Mouse (Mus musculus) CH12.LX (cell line): ENCODE measurements around the gene Spata7. TPM values are rescaled to one million over a fixed set of nuclear protein-coding genes. Genes with fewer than 3 reads are reported as not detected.

Experiments used
- DNase-seq: peaks from one replicate; pipeline ENCODE4 v3.0.0-alpha.2; 2013; ENCODE audit errors: extremely low read depth
- H3K27ac ChIP-seq: 2 replicates; pipeline ENCODE4 v1.5.1; 2012; ENCODE audit warnings: low read depth, mild to moderate bottlenecking, control low read depth, moderate library complexity; ENCODE audit not compliant: insufficient read depth
- H3K27me3 ChIP-seq: replicated peaks from 2 replicates; pipeline ENCODE3; 2012; ENCODE audit warnings: inconsistent platforms
- H3K36me3 ChIP-seq, 2 experiments: replicated peaks in 1 of 2; 2 replicates each; pipeline versions ENCODE3 to v1.6.1; 2012; ENCODE audit warnings: inconsistent platforms in 1 of 2, low read length in 1 of 2, mild to moderate bottlenecking in 1 of 2, mixed read lengths in 1 of 2, moderate library complexity in 1 of 2; ENCODE audit not compliant: control insufficient read depth in 1 of 2, insufficient read depth in 1 of 2
- H3K4me1 ChIP-seq, 2 experiments: 2 replicates each; pipeline ENCODE4 v1.6.1; 2012; ENCODE audit warnings: inconsistent platforms in 1 of 2, moderate library complexity in 1 of 2; ENCODE audit not compliant: insufficient read depth in 2 of 2, control insufficient read depth in 1 of 2
- H3K4me2 ChIP-seq: 2 replicates; pipeline ENCODE4 v1.6.1; 2012; ENCODE audit warnings: low read depth, mild to moderate bottlenecking, control low read depth; ENCODE audit not compliant: poor library complexity, insufficient read depth, severe bottlenecking
- H3K4me3 ChIP-seq, 3 experiments: fragments of 150-350 bp in 1 of 3; sonication (generic) in 1 of 3; replicated peaks in 1 of 3; 2 replicates each; pipeline versions ENCODE3 to v1.5.1; 2011 to 2012; ENCODE audit warnings: low read depth in 2 of 3, low read length in 2 of 3, mild to moderate bottlenecking in 2 of 3, moderate library complexity in 2 of 3, control low read depth in 1 of 3, improper control_type of control experiment in 1 of 3, inconsistent platforms in 1 of 3, mixed read lengths in 1 of 3; ENCODE audit not compliant: poor library complexity in 1 of 3
- H3K79me2 ChIP-seq: replicated peaks from 2 replicates; pipeline ENCODE4 v1.6.1; 2012; ENCODE audit warnings: mild to moderate bottlenecking, moderate library complexity; ENCODE audit not compliant: control insufficient read depth, poor library complexity, insufficient read depth, severe bottlenecking; ENCODE audit errors: extremely low read depth
- H3K9ac ChIP-seq: 2 replicates; pipeline ENCODE4 v1.6.1; 2012; ENCODE audit warnings: low read depth, mild to moderate bottlenecking, control low read depth, moderate library complexity; ENCODE audit not compliant: insufficient read depth
- H3K9me3 ChIP-seq: replicated peaks from 2 replicates; pipeline ENCODE3; 2012; ENCODE audit warnings: low read length, inconsistent platforms, mixed read lengths
- BHLHE40 ChIP-seq: IDR thresholded peaks from 2 replicates; pipeline ENCODE4 v1.6.1; 2011; ENCODE audit warnings: mild to moderate bottlenecking, low read depth, low read length, improper control_type of control experiment
- CHD1 ChIP-seq: IDR thresholded peaks from 2 replicates; pipeline ENCODE4 v1.6.1; 2012; ENCODE audit warnings: low read depth, low read length, improper control_type of control experiment, inconsistent platforms
- CHD2 ChIP-seq: IDR thresholded peaks from 2 replicates; pipeline ENCODE4 v1.6.1; 2011; ENCODE audit warnings: low read length, improper control_type of control experiment
- CTCF ChIP-seq, 2 experiments: IDR thresholded peaks in 1 of 2; conservative IDR thresholded peaks in 1 of 2; 2 replicates each; pipeline ENCODE4 v1.5.1; 2011 to 2012; ENCODE audit warnings: low read depth in 2 of 2, low read length in 2 of 2, improper control_type of control experiment in 1 of 2, inconsistent platforms in 1 of 2, mild to moderate bottlenecking in 1 of 2, moderate library complexity in 1 of 2
- E2F4 ChIP-seq: IDR thresholded peaks from 2 replicates; pipeline ENCODE4 v1.6.1; 2011; ENCODE audit warnings: low read depth, low read length, improper control_type of control experiment; ENCODE audit not compliant: insufficient replicate concordance
- ELF1 ChIP-seq: IDR thresholded peaks from 2 replicates; pipeline ENCODE4 v1.6.1; 2014; ENCODE audit warnings: low read depth, mild to moderate bottlenecking, inconsistent platforms, low read length, improper control_type of control experiment
- EP300 ChIP-seq: IDR thresholded peaks from 2 replicates; pipeline ENCODE4 v1.6.1; 2011; ENCODE audit warnings: low read length, improper control_type of control experiment
- ETS1 ChIP-seq: conservative IDR thresholded peaks from 2 replicates; pipeline ENCODE4 v1.6.1; 2012; ENCODE audit warnings: low read depth, mild to moderate bottlenecking, inconsistent platforms, low read length, improper control_type of control experiment, moderate library complexity
- GABPA ChIP-seq: IDR thresholded peaks from 2 replicates; pipeline ENCODE4 v1.6.1; 2012; ENCODE audit warnings: low read depth, low read length, improper control_type of control experiment, inconsistent platforms; ENCODE audit not compliant: insufficient replicate concordance
- HCFC1 ChIP-seq: IDR thresholded peaks from 2 replicates; pipeline ENCODE4 v1.6.1; 2012; ENCODE audit warnings: low read depth, mild to moderate bottlenecking, inconsistent platforms, low read length, improper control_type of control experiment
- IRF4 ChIP-seq: IDR thresholded peaks from 2 replicates; pipeline ENCODE4 v1.6.1; 2014; ENCODE audit warnings: low read depth, mild to moderate bottlenecking, inconsistent platforms, low read length, improper control_type of control experiment
- JUN ChIP-seq: IDR thresholded peaks from 2 replicates; pipeline ENCODE4 v1.6.1; 2011; ENCODE audit warnings: low read depth, mild to moderate bottlenecking, low read length, improper control_type of control experiment, moderate library complexity; ENCODE audit not compliant: insufficient read depth
- JUND ChIP-seq: conservative IDR thresholded peaks from 2 replicates; pipeline ENCODE4 v1.6.1; 2011; ENCODE audit warnings: low read depth, low read length, improper control_type of control experiment
- KAT2A ChIP-seq: IDR thresholded peaks from 2 replicates; pipeline ENCODE4 v1.6.1; 2012; ENCODE audit warnings: low read length, improper control_type of control experiment, inconsistent platforms; ENCODE audit not compliant: insufficient replicate concordance
- MAFK ChIP-seq: IDR thresholded peaks from 2 replicates; pipeline ENCODE4 v1.6.1; 2011; ENCODE audit warnings: low read length, improper control_type of control experiment; ENCODE audit not compliant: insufficient replicate concordance
- MAX ChIP-seq: IDR thresholded peaks from 2 replicates; pipeline ENCODE4 v1.6.1; 2011; ENCODE audit warnings: low read length, improper control_type of control experiment
- MAZ ChIP-seq: IDR thresholded peaks from 2 replicates; pipeline ENCODE4 v1.6.1; 2012; ENCODE audit warnings: low read depth, mild to moderate bottlenecking, inconsistent platforms, low read length, improper control_type of control experiment, moderate library complexity
- MEF2A ChIP-seq: IDR thresholded peaks from 2 replicates; pipeline ENCODE4 v1.6.1; 2014; ENCODE audit warnings: low read depth, mild to moderate bottlenecking, inconsistent platforms, low read length, improper control_type of control experiment, borderline replicate concordance
- MXI1 ChIP-seq: IDR thresholded peaks from 2 replicates; pipeline ENCODE4 v1.6.1; 2011; ENCODE audit warnings: mild to moderate bottlenecking, low read depth, low read length, improper control_type of control experiment
- MYC ChIP-seq: IDR thresholded peaks from 2 replicates; pipeline ENCODE4 v1.6.1; 2011; ENCODE audit warnings: low read depth, mild to moderate bottlenecking, improper control_type of control experiment, low read length
- NELFE ChIP-seq: IDR thresholded peaks from 2 replicates; pipeline ENCODE4 v1.6.1; 2011; ENCODE audit warnings: low read depth, low read length, improper control_type of control experiment
- NRF1 ChIP-seq: IDR thresholded peaks from 2 replicates; pipeline ENCODE4 v1.6.1; 2014; ENCODE audit warnings: low read depth, mild to moderate bottlenecking, inconsistent platforms, low read length, improper control_type of control experiment, moderate library complexity
- PAX5 ChIP-seq: IDR thresholded peaks from 2 replicates; pipeline ENCODE4 v1.6.1; 2012; ENCODE audit warnings: low read length, inconsistent platforms, mixed read lengths
- POLR2A ChIP-seq: IDR thresholded peaks from 2 replicates; pipeline ENCODE4 v1.6.1; 2011; ENCODE audit warnings: low read depth, mild to moderate bottlenecking, improper control_type of control experiment, low read length
- POLR2AphosphoS2 ChIP-seq: IDR thresholded peaks from 2 replicates; pipeline ENCODE4 v1.6.1; 2011; ENCODE audit warnings: low read depth, low read length, improper control_type of control experiment
- RAD21 ChIP-seq: IDR thresholded peaks from 2 replicates; pipeline ENCODE4 v1.6.1; 2011; ENCODE audit warnings: low read depth, mild to moderate bottlenecking, low read length, improper control_type of control experiment, moderate library complexity
- RCOR1 ChIP-seq: conservative IDR thresholded peaks from 2 replicates; pipeline ENCODE4 v1.6.1; 2012; ENCODE audit warnings: low read depth, mild to moderate bottlenecking, inconsistent platforms, low read length, improper control_type of control experiment
- SIN3A ChIP-seq: IDR thresholded peaks from 2 replicates; pipeline ENCODE4 v1.6.1; 2012; ENCODE audit warnings: low read length, improper control_type of control experiment, inconsistent platforms
- SMC3 ChIP-seq: IDR thresholded peaks from 2 replicates; pipeline ENCODE4 v1.6.1; 2011; ENCODE audit warnings: low read depth, low read length, improper control_type of control experiment
- TBP ChIP-seq: conservative IDR thresholded peaks from 2 replicates; pipeline ENCODE4 v1.6.1; 2011; ENCODE audit warnings: low read depth, low read length, improper control_type of control experiment
- TCF12 ChIP-seq: IDR thresholded peaks from 2 replicates; pipeline ENCODE4 v1.6.1; 2014; ENCODE audit warnings: low read depth, mild to moderate bottlenecking, inconsistent platforms, low read length, improper control_type of control experiment
- UBTF ChIP-seq: IDR thresholded peaks from 2 replicates; pipeline ENCODE4 v1.6.1; 2012; ENCODE audit warnings: low read depth, mild to moderate bottlenecking, inconsistent platforms, low read length, improper control_type of control experiment, moderate library complexity
- USF1 ChIP-seq: IDR thresholded peaks from 2 replicates; pipeline ENCODE4 v1.6.1; 2014; ENCODE audit warnings: low read depth, mild to moderate bottlenecking, inconsistent platforms, low read length, improper control_type of control experiment
- USF2 ChIP-seq: conservative IDR thresholded peaks from 2 replicates; pipeline ENCODE4 v1.6.1; 2011; ENCODE audit warnings: low read depth, low read length, improper control_type of control experiment
- ZC3H11A ChIP-seq: IDR thresholded peaks from 2 replicates; pipeline ENCODE4 v1.6.1; 2012; ENCODE audit warnings: low read depth, mild to moderate bottlenecking, inconsistent platforms, low read length, improper control_type of control experiment
- ZKSCAN1 ChIP-seq: IDR thresholded peaks from 2 replicates; pipeline ENCODE4 v1.6.1; 2012; ENCODE audit warnings: low read depth, inconsistent platforms, low read length, improper control_type of control experiment, borderline replicate concordance
- ZMIZ1 ChIP-seq: IDR thresholded peaks from 2 replicates; pipeline ENCODE4 v1.6.1; 2012; ENCODE audit warnings: low read depth, mild to moderate bottlenecking, inconsistent platforms, low read length, improper control_type of control experiment
- ZNF384 ChIP-seq: IDR thresholded peaks from 2 replicates; pipeline ENCODE4 v1.6.1; 2012; ENCODE audit warnings: low read depth, low read length, improper control_type of control experiment, inconsistent platforms
- dilution Hi-C: fragments of 300-500 bp; cut with MboI; formaldehyde crosslinking; loops from 2 replicates; pipeline ENCODE4 v1.14.3; 2020; ENCODE audit warnings: low sequenced_read_pairs; ENCODE audit not compliant: extremely low pct_unique_long_range_greater_than_20kb, extremely low pct_ligation_motif_present
- in situ Hi-C: fragments of 300-500 bp; cut with MboI; formaldehyde crosslinking; loops from 3 replicates; pipeline ENCODE4 v1.14.3; 2019; ENCODE audit warnings: low sequenced_read_pairs, low pct_ligation_motif_present, low pct_unique_long_range_greater_than_20kb, mixed read lengths
- polyA plus RNA-seq: library from polyadenylated mRNA; unstranded; fragments of >175 nt; gene quantifications from 2 replicates; pipeline ENCODE4 v1.2.1, GENCODE M21; 2012; ENCODE audit warnings: low read depth; ENCODE audit not compliant: insufficient read length
- total RNA-seq, 2 experiments: library from RNA; depleted of rRNA; stranded (reverse); fragments of 300-350 nt in 1 of 2; fragments of >200 nt in 1 of 2; gene quantifications; 2 replicates each; pipeline ENCODE4 v1.2.3; 2012 to 2014

Spata7 gene
- total and polyA plus RNA-seq, 3 experiments = 6.2 to 9.4 (median 8.2) TPM

DNA sequence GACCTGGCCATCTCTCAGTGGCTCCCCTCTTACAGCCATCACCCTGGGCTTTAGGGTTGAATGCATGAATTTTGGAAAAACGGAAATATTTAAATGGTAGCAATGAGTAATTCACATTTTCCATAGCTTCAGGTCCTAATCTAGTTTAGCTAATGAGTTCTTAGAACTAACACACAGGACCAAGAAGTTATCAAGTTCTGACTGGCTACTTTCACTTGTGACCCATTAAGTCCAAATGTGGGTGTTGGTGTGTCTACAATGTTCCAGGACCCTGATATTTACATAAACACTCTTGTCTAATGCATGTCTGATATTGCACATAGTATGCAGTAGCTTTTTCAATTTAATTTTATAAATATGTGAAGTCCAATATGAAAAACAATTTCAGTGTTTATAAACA lies 22.7 kb upstream of the Spata7 start:
- Histone ChIP-seq H3K4me2 (0 out of 2 replicates have a peak overlapping the region, but pooled peaks have one; percentile 16), H3K4me3 (no peak overlapping the region), H3K27ac (no peak overlapping the region), H3K4me1 (peaks cover 10 to 56% of the 10 kb centered on the region in 2 experiments), H3K27me3 (no peaks in the 10 kb centered on the region), H3K79me2 (no peaks in the 10 kb centered on the region), H3K9me3 (peaks cover 10% of the 10 kb centered on the region), H3K36me3 (peaks cover 3 to 6% of the 10 kb centered on the region in 2 experiments), H3K9ac (no peak overlapping the region; the same call in 1 of the 2 replicates)
- in situ Hi-C loops = no loop called here
- dilution Hi-C loops = no loop called here
- peak; percentile 36 for DNase-seq
- TF ChIP-seq ELF1 = no peak
- TF ChIP-seq USF1 = no peak
- no peak for TF ChIP-seq ZKSCAN1
- 0 out of 2 replicates have a peak, but pooled peaks have one; percentile 52 for TF ChIP-seq MAFK
- TF ChIP-seq RAD21 = no peak
- no peak for TF ChIP-seq NRF1
- TF ChIP-seq E2F4 = no peak
- TF ChIP-seq SMC3 = no peak
- no peak for TF ChIP-seq GABPA
- no peak for TF ChIP-seq HCFC1
- no peak for TF ChIP-seq USF2
- TF ChIP-seq RCOR1 = no peak
- TF ChIP-seq SIN3A = no peak
- no peak for TF ChIP-seq MXI1
- TF ChIP-seq ETS1 = peak; percentile 36; the same call in 1 of the 2 replicates
- no peak for TF ChIP-seq CTCF (conservative IDR thresholded peaks at IDR 0.05 in 1 of 2, IDR thresholded peaks at IDR 0.05 in 1 of 2; ENCODE audit: low read depth in 2 of 2, low read length in 2 of 2)
- no peak for TF ChIP-seq MYC
- no peak for TF ChIP-seq POLR2A
- no peak for TF ChIP-seq PAX5
- TF ChIP-seq MAZ = peak; percentile 28; the same call in 1 of the 2 replicates
- TF ChIP-seq TBP = no peak
- TF ChIP-seq ZMIZ1 = no peak
- TF ChIP-seq IRF4 = peak; percentile 83
- TF ChIP-seq MAX = no peak
- no peak for TF ChIP-seq UBTF
- no peak for TF ChIP-seq CHD1
- TF ChIP-seq KAT2A = no peak
- no peak for TF ChIP-seq CHD2
- no peak for TF ChIP-seq NELFE
- peak; percentile 53; the same call in 1 of the 2 replicates for TF ChIP-seq ZNF384
- TF ChIP-seq JUN = peak; percentile 72; the same call in 1 of the 2 replicates
- TF ChIP-seq EP300 = peak; percentile 87
- peak; percentile 85 for TF ChIP-seq JUND
- no peak for TF ChIP-seq TCF12
- no peak for TF ChIP-seq POLR2AphosphoS2
- no peak for TF ChIP-seq ZC3H11A
- peak; percentile 60; the same call in 1 of the 2 replicates for TF ChIP-seq MEF2A
- peak; percentile 67 for TF ChIP-seq BHLHE40
